Mouse (Mus musculus): ENCODE measurements at regions not wholly inside any gene's neighbourhood (a gene's known extent, or its start where the extent isn't known, plus 50 kb on each side); places are given as distances from the start of the nearest gene placed in this dataset.

GRCm38 (mm10) chr2:131436149-131436548 lies 55.1 kb upstream of the Smox start:
- Histone ChIP-seq H3K27ac (ENCODE audit: low read depth, low read length) (no peak overlapping the region), H3K9ac (ENCODE audit: low read depth, low read length) (no peak overlapping the region), H3K4me2 (replicated peaks; ENCODE audit: low read depth, low read length) (no peak overlapping the region), H3K4me1 (ENCODE audit: control insufficient read depth, insufficient read depth, low read length) (no peaks in the 10 kb centered on the region), H3K27me3 (ENCODE audit: control insufficient read depth, insufficient read depth, low read length) (no peaks in the 10 kb centered on the region), H3K4me3 (ENCODE audit: low read length) (no peak overlapping the region), H3K9me3 (ENCODE audit: control insufficient read depth, low read length) (no peaks in the 10 kb centered on the region), H3K36me3 (ENCODE audit: control insufficient read depth, insufficient read depth, low read length) (no peaks in the 10 kb centered on the region)
- ATAC-seq (ENCODE audit: low FRiP score, low TSS enrichment) = no peak
- WGBS = 69% methylated on average over 9 of the region's 9 CpGs

GRCm38 (mm10) chr2:131430474-131430873 lies 60.8 kb upstream of the Smox start:
- H3K27ac ChIP-seq (ENCODE audit: low read depth, low read length) = no peak overlapping the region
- no peaks in the 10 kb centered on the region for H3K27me3 ChIP-seq (ENCODE audit: control insufficient read depth, insufficient read depth, low read length)
- whole genome bisulfite sequencing = 56% methylated on average over 4 of the region's 4 CpGs
- no peak overlapping the region for H3K9ac ChIP-seq (ENCODE audit: low read depth, low read length)
- no peak overlapping the region for H3K4me2 ChIP-seq (replicated peaks; ENCODE audit: low read depth, low read length)
- H3K9me3 ChIP-seq (ENCODE audit: control insufficient read depth, low read length) = no peaks in the 10 kb centered on the region
- no peaks in the 10 kb centered on the region for H3K36me3 ChIP-seq (ENCODE audit: control insufficient read depth, insufficient read depth, low read length)
- H3K4me1 ChIP-seq (ENCODE audit: control insufficient read depth, insufficient read depth, low read length) = no peaks in the 10 kb centered on the region
- H3K4me3 ChIP-seq (ENCODE audit: low read length) = no peak overlapping the region
- peak; percentile 72 for ATAC-seq (ENCODE audit: low FRiP score, low TSS enrichment)

GRCm38 (mm10) chr2:131428089-131428488 lies 63.2 kb upstream of the Smox start:
- no peak for ATAC-seq (ENCODE audit: low FRiP score, low TSS enrichment)

GRCm38 (mm10) chr2:131426941-131427340 lies 64.4 kb upstream of the Smox start:
- Histone ChIP-seq H3K9me3 (ENCODE audit: control insufficient read depth, low read length) (no peaks in the 10 kb centered on the region), H3K27ac (ENCODE audit: low read depth, low read length) (no peak overlapping the region), H3K4me3 (ENCODE audit: low read length) (no peak overlapping the region), H3K4me1 (ENCODE audit: control insufficient read depth, insufficient read depth, low read length) (0 out of 2 replicates have a peak, but pooled peaks cover 2% of the 10 kb centered on the region), H3K27me3 (ENCODE audit: control insufficient read depth, insufficient read depth, low read length) (no peaks in the 10 kb centered on the region), H3K9ac (ENCODE audit: low read depth, low read length) (no peak overlapping the region), H3K4me2 (replicated peaks; ENCODE audit: low read depth, low read length) (no peak overlapping the region), H3K36me3 (ENCODE audit: control insufficient read depth, insufficient read depth, low read length) (no peaks in the 10 kb centered on the region)
- no peak for ATAC-seq (ENCODE audit: low FRiP score, low TSS enrichment)

More at GRCm38 (mm10) chr2:131428089-131428488, 63.2 kb upstream of the Smox start:
- Histone ChIP-seq H3K4me1 (ENCODE audit: control insufficient read depth, insufficient read depth, low read length) (no peaks in the 10 kb centered on the region), H3K9ac (ENCODE audit: low read depth, low read length) (no peak overlapping the region), H3K27me3 (ENCODE audit: control insufficient read depth, insufficient read depth, low read length) (no peaks in the 10 kb centered on the region), H3K27ac (ENCODE audit: low read depth, low read length) (no peak overlapping the region), H3K36me3 (ENCODE audit: control insufficient read depth, insufficient read depth, low read length) (no peaks in the 10 kb centered on the region), H3K4me2 (replicated peaks; ENCODE audit: low read depth, low read length) (no peak overlapping the region), H3K4me3 (ENCODE audit: low read length) (no peak overlapping the region), H3K9me3 (ENCODE audit: control insufficient read depth, low read length) (no peaks in the 10 kb centered on the region)
- WGBS = 58% methylated on average over 4 of the region's 4 CpGs

- Histone ChIP-seq H3K27me3 (ENCODE audit: control insufficient read depth, insufficient read depth, low read length) (no peaks in the 10 kb centered on the region), H3K9me3 (ENCODE audit: control insufficient read depth, low read length) (no peaks in the 10 kb centered on the region), H3K36me3 (ENCODE audit: control insufficient read depth, insufficient read depth, low read length) (no peaks in the 10 kb centered on the region), H3K4me1 (ENCODE audit: control insufficient read depth, insufficient read depth, low read length) (0 out of 2 replicates have a peak, but pooled peaks cover 2% of the 10 kb centered on the region), H3K9ac (ENCODE audit: low read depth, low read length) (no peak overlapping the region), H3K4me3 (ENCODE audit: low read length) (no peak overlapping the region), H3K4me2 (replicated peaks; ENCODE audit: low read depth, low read length) (no peak overlapping the region), H3K27ac (ENCODE audit: low read depth, low read length) (no peak overlapping the region)
- no peak for ATAC-seq (ENCODE audit: low FRiP score, low TSS enrichment)
- WGBS = 70% methylated on average over 11 of the region's 11 CpGs
These were observed 67.5 kb upstream of the Smox start for GRCm38 (mm10) chr2:131423616-131424320.

GRCm38 (mm10) chr2:131422907-131423445 lies 68.3 kb upstream of the Smox start:
- H3K9ac ChIP-seq (ENCODE audit: low read depth, low read length) = peak overlapping the region; percentile 42; the same call in 1 of the 2 replicates
- peak; percentile 89 for ATAC-seq (ENCODE audit: low FRiP score, low TSS enrichment)
- WGBS = under 1% methylated on average over 13 of the region's 13 CpGs
- H3K4me1 ChIP-seq (ENCODE audit: control insufficient read depth, insufficient read depth, low read length) = 0 out of 2 replicates have a peak, but pooled peaks cover 2% of the 10 kb centered on the region
- H3K36me3 ChIP-seq (ENCODE audit: control insufficient read depth, insufficient read depth, low read length) = no peaks in the 10 kb centered on the region
- H3K4me2 ChIP-seq (replicated peaks; ENCODE audit: low read depth, low read length) = peak overlapping the region; percentile 77
- H3K4me3 ChIP-seq (ENCODE audit: low read length) = peak overlapping the region; percentile 54
- no peaks in the 10 kb centered on the region for H3K27me3 ChIP-seq (ENCODE audit: control insufficient read depth, insufficient read depth, low read length)
- H3K9me3 ChIP-seq (ENCODE audit: control insufficient read depth, low read length) = no peaks in the 10 kb centered on the region
- no peak overlapping the region for H3K27ac ChIP-seq (ENCODE audit: low read depth, low read length)

- ATAC-seq (ENCODE audit: low FRiP score, low TSS enrichment) = no peak
- 0 out of 2 replicates have a peak, but pooled peaks cover 2% of the 10 kb centered on the region for H3K4me1 ChIP-seq (ENCODE audit: control insufficient read depth, insufficient read depth, low read length)
- H3K36me3 ChIP-seq (ENCODE audit: control insufficient read depth, insufficient read depth, low read length) = no peaks in the 10 kb centered on the region
- no peaks in the 10 kb centered on the region for H3K9me3 ChIP-seq (ENCODE audit: control insufficient read depth, low read length)
- WGBS = 49% methylated on average over 7 of the region's 7 CpGs
- no peak overlapping the region for H3K4me2 ChIP-seq (replicated peaks; ENCODE audit: low read depth, low read length)
- H3K4me3 ChIP-seq (ENCODE audit: low read length) = no peak overlapping the region
- no peak overlapping the region for H3K9ac ChIP-seq (ENCODE audit: low read depth, low read length)
- no peaks in the 10 kb centered on the region for H3K27me3 ChIP-seq (ENCODE audit: control insufficient read depth, insufficient read depth, low read length)
- H3K27ac ChIP-seq (ENCODE audit: low read depth, low read length) = no peak overlapping the region
These were observed 65.4 kb upstream of the Rnf24 start for GRCm38 (mm10) chr2:131418130-131418529.

- Histone ChIP-seq H3K27me3 (ENCODE audit: control insufficient read depth, insufficient read depth, low read length) (no peaks in the 10 kb centered on the region), H3K9me3 (ENCODE audit: control insufficient read depth, low read length) (no peaks in the 10 kb centered on the region), H3K4me3 (ENCODE audit: low read length) (no peak overlapping the region), H3K9ac (ENCODE audit: low read depth, low read length) (no peak overlapping the region), H3K27ac (ENCODE audit: low read depth, low read length) (no peak overlapping the region), H3K4me1 (ENCODE audit: control insufficient read depth, insufficient read depth, low read length) (no peaks in the 10 kb centered on the region), H3K36me3 (ENCODE audit: control insufficient read depth, insufficient read depth, low read length) (no peaks in the 10 kb centered on the region), H3K4me2 (replicated peaks; ENCODE audit: low read depth, low read length) (no peak overlapping the region)
- WGBS = 84% methylated on average over 2 of the region's 2 CpGs
- no peak for ATAC-seq (ENCODE audit: low FRiP score, low TSS enrichment)
These were observed 64.8 kb upstream of the Rnf24 start for GRCm38 (mm10) chr2:131417472-131417871.

GRCm38 (mm10) chr2:131416482-131416881 lies 63.8 kb upstream of the Rnf24 start:
- H3K4me1 ChIP-seq (ENCODE audit: control insufficient read depth, insufficient read depth, low read length) = no peaks in the 10 kb centered on the region
- H3K9ac ChIP-seq (ENCODE audit: low read depth, low read length) = no peak overlapping the region
- ATAC-seq (ENCODE audit: low FRiP score, low TSS enrichment) = peak; percentile 75; the same call in 1 of the 2 replicates
- H3K4me3 ChIP-seq (ENCODE audit: low read length) = no peak overlapping the region
- no peaks in the 10 kb centered on the region for H3K27me3 ChIP-seq (ENCODE audit: control insufficient read depth, insufficient read depth, low read length)
- no peak overlapping the region for H3K4me2 ChIP-seq (replicated peaks; ENCODE audit: low read depth, low read length)
- WGBS = 46% methylated on average over 6 of the region's 6 CpGs
- no peak overlapping the region for H3K27ac ChIP-seq (ENCODE audit: low read depth, low read length)
- no peaks in the 10 kb centered on the region for H3K9me3 ChIP-seq (ENCODE audit: control insufficient read depth, low read length)
- no peaks in the 10 kb centered on the region for H3K36me3 ChIP-seq (ENCODE audit: control insufficient read depth, insufficient read depth, low read length)

All from kidney, embryonic 14.5 days (tissue).